Mouse (Mus musculus) hindbrain, embryonic 14.5 days (tissue): ENCODE measurements at regions not wholly inside any gene's neighbourhood (a gene's known extent, or its start where the extent isn't known, plus 50 kb on each side); places are given as distances from the start of the nearest gene placed in this dataset.

Experiments used
- ATAC-seq: fragments of 200-750 bp; cut with Nextera tagmentation; 2 replicates; pipeline ENCODE4 v1.8.0; 2017; ENCODE audit warnings: moderate number of reproducible peaks, mild to moderate bottlenecking, moderate TSS enrichment, moderate library complexity; ENCODE audit not compliant: low FRiP score
- DNase-seq: peaks from one replicate; pipeline ENCODE4 v3.0.0-alpha.2; 2015; ENCODE audit warnings: low spot score
- H3K27ac ChIP-seq: fragments of 300-500 bp; sonication (generic); 2 replicates; pipeline ENCODE4 v1.5.1; 2014; ENCODE audit warnings: mild to moderate bottlenecking, moderate library complexity
- H3K27me3 ChIP-seq: fragments of 300-500 bp; sonication (generic); 2 replicates; pipeline ENCODE4 v1.6.1; 2014; ENCODE audit warnings: mild to moderate bottlenecking, low read length, mixed read lengths; ENCODE audit not compliant: control insufficient read depth, insufficient read depth
- H3K36me3 ChIP-seq: fragments of 300-500 bp; sonication (generic); replicated peaks from 2 replicates; pipeline ENCODE4 v1.6.1; 2014; ENCODE audit not compliant: control insufficient read depth, insufficient read depth
- H3K4me1 ChIP-seq: fragments of 300-500 bp; sonication (generic); replicated peaks from 2 replicates; pipeline ENCODE4 v1.6.1; 2014; ENCODE audit warnings: antibody characterized with exemption, low read length, mixed read lengths; ENCODE audit not compliant: control insufficient read depth, insufficient read depth
- H3K4me2 ChIP-seq: fragments of 300-500 bp; sonication (generic); replicated peaks from 2 replicates; pipeline ENCODE4 v1.6.1; 2014; ENCODE audit warnings: mild to moderate bottlenecking, moderate library complexity
- H3K4me3 ChIP-seq: fragments of 300-500 bp; sonication (generic); replicated peaks from 2 replicates; pipeline ENCODE4 v1.5.1; 2014; ENCODE audit warnings: mild to moderate bottlenecking, low read length
- H3K9ac ChIP-seq: fragments of 300-500 bp; sonication (generic); 2 replicates; pipeline ENCODE4 v1.6.1; 2014
- H3K9me3 ChIP-seq: fragments of 300-500 bp; sonication (generic); 2 replicates; pipeline ENCODE4 v1.6.1; 2016; ENCODE audit warnings: low read length; ENCODE audit not compliant: control insufficient read depth
- WGBS: fragments of 180-500 bp; shearing (Covaris S2); extraction: QIAGEN DNeasy Blood & Tissue Kit; methylation state at CpG from one replicate; pipeline ENCODE4 v1.1.7; 2014; 5-methylcytosine and 5-hydroxymethylcytosine counted together

DNA sequence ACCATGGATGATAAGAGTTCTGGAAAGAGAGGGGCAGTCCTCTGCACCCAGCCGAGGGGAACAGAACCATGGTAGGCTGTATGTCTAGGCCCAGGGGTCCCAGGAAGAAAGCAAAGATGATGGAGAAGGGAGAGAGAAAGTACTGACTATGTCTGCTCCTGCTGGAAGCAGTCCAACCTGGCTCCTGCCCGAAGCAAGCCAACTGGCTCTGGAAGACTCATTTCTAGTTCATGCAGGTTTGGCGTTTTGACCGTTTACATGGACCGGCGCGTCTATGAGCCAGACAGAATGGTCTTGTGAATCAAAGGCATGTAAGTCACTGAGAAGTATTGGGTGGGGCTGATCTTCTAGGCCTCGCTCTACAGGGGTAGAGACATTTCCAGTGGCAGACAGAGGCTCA is 385.6 kb downstream of the Zfp536 start:
- H3K4me1 ChIP-seq = no peaks in the 10 kb centered on the region
- DNase-seq (no peak), ATAC-seq (no peak)
- no peak overlapping the region for H3K9ac ChIP-seq
- no peak overlapping the region for H3K4me3 ChIP-seq
- H3K36me3 ChIP-seq = no peaks in the 10 kb centered on the region
- WGBS = 91% methylated on average over 8 of the region's 8 CpGs
- H3K4me2 ChIP-seq = no peak overlapping the region
- no peak overlapping the region for H3K27ac ChIP-seq
- no peaks in the 10 kb centered on the region for H3K27me3 ChIP-seq
- H3K9me3 ChIP-seq = no peaks in the 10 kb centered on the region

DNA sequence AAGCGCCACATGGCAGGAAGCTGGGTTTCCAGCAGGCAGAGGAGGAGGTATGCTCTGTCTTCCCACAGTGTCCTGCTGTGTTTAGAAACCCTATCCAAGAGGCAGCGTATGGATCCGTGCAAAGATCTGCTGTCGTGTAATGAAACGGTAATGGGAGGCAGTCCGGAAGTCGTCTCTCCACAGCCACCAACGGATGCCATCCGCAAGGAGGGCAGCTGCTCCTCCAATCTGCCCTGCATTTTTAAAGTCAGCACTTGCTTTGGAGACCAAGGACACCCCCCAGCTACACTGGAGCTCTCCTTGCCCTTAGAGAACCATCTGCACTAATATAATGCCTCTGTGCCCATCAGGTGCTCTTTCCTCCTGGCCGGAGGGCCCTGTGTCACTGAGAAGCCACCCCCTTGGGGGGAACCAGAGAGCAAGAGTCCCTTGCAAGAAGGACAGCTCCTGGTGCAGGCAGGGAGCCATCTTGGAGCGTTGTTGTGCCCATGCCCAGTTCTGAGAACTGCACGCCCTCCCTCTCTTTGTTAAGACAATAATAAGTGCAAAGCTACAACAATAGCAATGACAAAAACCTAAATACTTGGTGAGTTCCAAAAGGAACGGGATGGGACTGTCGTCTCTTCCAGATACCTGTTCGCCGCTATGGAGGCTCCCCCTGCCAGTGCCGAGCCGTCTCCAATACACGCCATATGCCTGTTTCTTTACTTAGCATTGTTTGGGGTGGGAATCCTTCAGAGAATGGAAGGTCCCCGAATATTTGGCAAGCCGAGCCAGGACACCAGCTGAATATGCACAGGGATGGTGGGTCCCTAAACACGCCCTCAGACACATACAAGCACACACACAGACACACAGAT is 384.4 kb downstream of the Zfp536 start:
- 0 out of 2 replicates have a peak overlapping the region, but pooled peaks have one; percentile 34 for H3K27ac ChIP-seq
- no peaks in the 10 kb centered on the region for H3K9me3 ChIP-seq
- no peaks in the 10 kb centered on the region for H3K4me1 ChIP-seq
- WGBS = 74% methylated on average over 22 of the region's 22 CpGs
- no peak overlapping the region for H3K4me2 ChIP-seq
- no peak for ATAC-seq
- H3K36me3 ChIP-seq = no peaks in the 10 kb centered on the region
- no peak overlapping the region for H3K4me3 ChIP-seq
- H3K27me3 ChIP-seq = no peaks in the 10 kb centered on the region
- no peak for DNase-seq
- H3K9ac ChIP-seq = no peak overlapping the region

DNA sequence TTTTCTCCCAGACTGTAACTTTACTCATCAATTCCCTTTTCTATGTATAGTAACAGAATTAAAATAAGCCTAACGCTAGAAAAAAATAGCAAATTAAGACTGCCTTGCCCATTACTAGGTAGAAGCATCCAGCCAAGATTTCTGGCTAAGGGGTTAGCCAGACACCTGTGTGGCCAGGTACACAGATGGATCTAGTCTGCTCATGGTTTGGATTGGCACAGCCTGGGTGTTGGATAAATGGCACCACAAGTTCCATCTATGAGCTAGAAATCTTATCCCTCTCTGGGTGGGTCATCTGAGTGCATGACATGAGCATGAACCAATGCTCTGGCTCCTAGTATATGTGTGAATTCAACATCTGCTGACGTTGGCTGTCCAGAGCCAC is 383.7 kb downstream of the Zfp536 start:
- H3K27ac ChIP-seq = no peak overlapping the region
- H3K4me2 ChIP-seq = no peak overlapping the region
- DNase-seq = no peak
- H3K4me3 ChIP-seq = no peak overlapping the region
- H3K27me3 ChIP-seq = no peaks in the 10 kb centered on the region
- no peak overlapping the region for H3K9ac ChIP-seq
- H3K9me3 ChIP-seq = no peaks in the 10 kb centered on the region
- no peaks in the 10 kb centered on the region for H3K36me3 ChIP-seq
- no peak for ATAC-seq
- 91% methylated on average over 2 of the region's 2 CpGs for WGBS
- H3K4me1 ChIP-seq = no peaks in the 10 kb centered on the region

DNA sequence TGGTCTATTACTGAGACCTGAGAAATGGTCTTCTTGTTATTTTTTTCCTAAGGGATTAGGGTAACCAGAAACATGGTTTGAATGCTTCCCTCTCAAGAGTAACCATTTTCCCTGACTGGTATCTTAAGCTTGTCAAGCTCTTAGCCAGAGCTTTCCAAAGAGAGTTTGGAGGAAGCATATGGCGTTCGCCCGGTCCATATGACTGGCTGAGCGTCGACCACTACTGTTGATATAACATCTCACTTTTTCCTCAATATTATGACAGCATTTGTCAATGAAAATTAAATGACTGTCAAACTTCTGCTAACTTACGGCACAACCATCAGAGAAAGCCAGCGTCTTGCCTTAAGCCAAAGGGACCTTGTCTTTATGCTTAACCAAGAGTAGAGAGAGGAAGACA is 383.2 kb downstream of the Zfp536 start:
- no peak for DNase-seq
- Histone ChIP-seq H3K4me3 (no peak overlapping the region), H3K4me2 (no peak overlapping the region), H3K9ac (no peak overlapping the region), H3K36me3 (no peaks in the 10 kb centered on the region), H3K27me3 (no peaks in the 10 kb centered on the region), H3K9me3 (no peaks in the 10 kb centered on the region), H3K4me1 (no peaks in the 10 kb centered on the region), H3K27ac (no peak overlapping the region)
- no peak for ATAC-seq
- whole genome bisulfite sequencing = 98% methylated on average over 7 of the region's 7 CpGs

DNA sequence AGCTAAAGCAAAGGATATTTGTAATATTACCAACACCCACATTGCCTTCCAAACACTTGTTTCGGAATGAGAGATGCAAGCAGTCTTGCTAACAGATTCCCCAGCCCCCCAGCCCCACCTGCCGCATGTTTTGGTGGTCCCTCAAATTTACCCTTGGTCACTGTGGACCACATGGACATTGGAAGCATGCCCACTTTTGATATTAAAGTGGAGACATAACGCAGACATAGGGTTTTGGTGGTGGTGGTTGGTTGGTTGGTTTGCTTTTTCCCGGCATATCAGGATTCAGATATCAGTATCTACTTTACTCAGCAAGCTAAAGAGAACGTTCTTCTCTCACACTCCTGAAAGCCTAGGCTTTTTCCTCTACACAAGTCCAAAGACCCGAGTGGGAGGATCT is 381.3 kb downstream of the Zfp536 start:
- no peaks in the 10 kb centered on the region for H3K9me3 ChIP-seq
- no peaks in the 10 kb centered on the region for H3K4me1 ChIP-seq
- H3K36me3 ChIP-seq = no peaks in the 10 kb centered on the region
- H3K9ac ChIP-seq = no peak overlapping the region
- 86% methylated on average over 6 of the region's 6 CpGs for WGBS
- H3K4me3 ChIP-seq = no peak overlapping the region
- ATAC-seq (no peak), DNase-seq (no peak)
- peak overlapping the region; percentile 59; the same call in 1 of the 2 replicates for H3K27ac ChIP-seq
- H3K27me3 ChIP-seq = no peaks in the 10 kb centered on the region
- H3K4me2 ChIP-seq = no peak overlapping the region

DNA sequence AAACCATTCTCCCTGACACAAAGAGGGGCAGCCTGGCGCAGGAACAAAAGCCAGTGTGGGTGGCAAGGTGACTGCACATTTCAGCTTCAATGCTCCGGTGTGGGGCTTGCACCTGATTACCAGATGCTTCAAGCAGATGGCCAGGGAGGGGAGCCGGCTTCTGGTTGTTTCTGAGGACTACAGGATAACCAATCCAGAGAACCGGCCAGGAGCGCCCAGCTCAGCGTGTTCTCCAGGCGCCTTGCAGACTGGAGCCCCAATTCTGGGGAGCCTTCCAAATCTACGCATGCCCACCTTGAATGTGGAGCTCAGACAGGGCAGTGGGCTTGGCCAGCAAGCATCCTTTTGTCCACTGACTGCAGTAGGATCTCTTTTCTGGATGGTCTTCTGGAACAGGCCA is 380.8 kb downstream of the Zfp536 start:
- no peaks in the 10 kb centered on the region for H3K4me1 ChIP-seq
- H3K36me3 ChIP-seq = no peaks in the 10 kb centered on the region
- H3K27me3 ChIP-seq = no peaks in the 10 kb centered on the region
- ATAC-seq = no peak
- no peak overlapping the region for H3K4me3 ChIP-seq
- DNase-seq = no peak
- peak overlapping the region; percentile 59 for H3K27ac ChIP-seq
- WGBS = 73% methylated on average over 8 of the region's 8 CpGs
- H3K4me2 ChIP-seq = no peak overlapping the region
- no peak overlapping the region for H3K9ac ChIP-seq
- no peaks in the 10 kb centered on the region for H3K9me3 ChIP-seq

DNA sequence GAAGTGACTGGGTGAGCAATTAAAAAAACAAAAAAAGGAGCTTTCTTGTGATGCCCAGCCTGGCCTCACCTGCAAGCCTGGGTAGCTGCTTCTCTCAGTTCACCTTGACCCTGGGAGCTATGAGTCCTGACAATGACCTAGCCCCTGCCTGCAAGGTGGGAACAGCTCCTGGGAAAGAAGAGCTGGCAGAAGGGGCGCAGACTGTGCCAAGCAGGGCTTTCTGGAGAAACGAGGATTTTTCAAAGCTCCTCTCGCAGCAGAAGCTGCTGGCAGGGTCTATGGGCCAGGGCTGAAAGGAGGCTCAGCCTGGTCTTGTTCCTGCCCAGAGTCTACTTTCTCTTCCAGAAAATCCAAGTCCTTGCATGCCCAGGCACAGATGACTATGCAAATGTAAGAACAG is 380.4 kb downstream of the Zfp536 start:
- Histone ChIP-seq H3K36me3 (no peaks in the 10 kb centered on the region), H3K9me3 (no peaks in the 10 kb centered on the region), H3K4me1 (no peaks in the 10 kb centered on the region), H3K4me2 (no peak overlapping the region), H3K27ac (0 out of 2 replicates have a peak overlapping the region, but pooled peaks have one; percentile 59), H3K9ac (no peak overlapping the region), H3K27me3 (no peaks in the 10 kb centered on the region), H3K4me3 (no peak overlapping the region)
- 86% methylated on average over 3 of the region's 3 CpGs for WGBS
- ATAC-seq (no peak), DNase-seq (no peak)

DNA sequence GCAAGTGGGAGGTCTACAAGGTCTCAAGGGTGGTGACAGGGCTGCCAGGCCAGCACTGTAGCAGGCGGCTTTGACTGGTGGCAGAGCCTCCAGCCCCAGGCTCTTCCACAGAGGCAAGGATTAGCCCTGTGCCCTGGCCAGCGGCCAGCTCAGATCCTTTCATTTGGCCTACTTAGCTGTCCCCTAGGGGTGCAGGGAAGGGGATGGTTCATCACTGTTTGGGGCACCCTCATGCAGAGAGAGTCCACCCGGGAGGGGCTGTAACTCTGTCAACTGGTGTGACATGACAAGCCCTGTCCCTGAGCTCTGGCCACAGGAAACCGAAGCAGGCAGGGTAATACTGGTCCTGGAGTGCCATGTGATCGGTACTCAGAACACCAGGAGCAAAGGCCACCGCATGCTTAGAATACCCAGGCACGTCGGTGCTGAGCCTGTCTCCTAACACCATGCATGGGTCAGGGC is 378.4 kb downstream of the Zfp536 start:
- no peak for DNase-seq
- no peak overlapping the region for H3K4me3 ChIP-seq
- no peak overlapping the region for H3K27ac ChIP-seq
- H3K4me1 ChIP-seq = no peaks in the 10 kb centered on the region
- H3K36me3 ChIP-seq = no peaks in the 10 kb centered on the region
- no peaks in the 10 kb centered on the region for H3K9me3 ChIP-seq
- H3K4me2 ChIP-seq = no peak overlapping the region
- peak; percentile 40; the same call in 1 of the 2 replicates for ATAC-seq
- WGBS = 63% methylated on average over 8 of the region's 8 CpGs
- no peak overlapping the region for H3K9ac ChIP-seq
- H3K27me3 ChIP-seq = no peaks in the 10 kb centered on the region

DNA sequence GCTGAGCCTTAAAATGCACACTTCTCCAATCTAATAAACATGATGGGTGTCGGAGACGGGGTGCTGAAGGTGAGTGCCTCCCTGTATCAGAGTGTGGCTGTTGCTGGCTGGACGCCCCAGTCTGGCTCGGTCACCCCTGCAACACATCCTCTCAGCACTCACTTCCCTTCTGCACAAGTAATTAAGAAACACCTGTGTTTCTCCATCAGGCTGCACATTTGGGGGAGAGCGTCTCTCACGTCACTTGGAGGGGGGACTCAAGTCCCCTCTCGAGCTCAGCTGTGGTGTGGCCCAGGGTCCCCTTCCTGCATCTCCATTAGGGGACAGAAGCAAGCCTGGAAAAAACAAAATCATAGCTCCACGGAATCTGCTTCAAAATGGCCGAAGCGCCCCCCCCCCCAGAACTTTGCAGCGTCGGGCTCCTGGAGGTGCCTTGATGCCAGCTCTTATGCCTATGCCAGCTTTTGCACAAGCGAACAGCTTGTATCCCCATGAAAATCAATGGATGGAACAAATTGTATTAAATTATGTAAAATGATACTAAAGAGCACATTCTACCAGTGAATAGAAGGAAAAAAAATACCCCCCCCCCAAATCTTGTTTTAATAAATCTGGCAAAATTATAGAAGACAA is 377.4 kb downstream of the Zfp536 start:
- H3K9me3 ChIP-seq = no peaks in the 10 kb centered on the region
- H3K4me1 ChIP-seq = no peaks in the 10 kb centered on the region
- DNase-seq = peak; percentile 31
- no peak overlapping the region for H3K9ac ChIP-seq
- 77% methylated on average over 13 of the region's 13 CpGs for WGBS
- H3K27me3 ChIP-seq = no peaks in the 10 kb centered on the region
- H3K27ac ChIP-seq = no peak overlapping the region
- H3K4me2 ChIP-seq = no peak overlapping the region
- H3K4me3 ChIP-seq = no peak overlapping the region
- no peaks in the 10 kb centered on the region for H3K36me3 ChIP-seq
- ATAC-seq = no peak
